Mouse (Mus musculus) c-Kit-positive CD71-positive TER-119-negative erythroid progenitor cells, embryonic 14.5 days (primary cell): Measurements from ENCODE around the gene Tnfrsf13c.

Experiments used
- DNase-seq: peaks from one replicate; pipeline ENCODE4 v3.0.0-alpha.2; 2013; ENCODE audit warnings: low read depth

Gene Tnfrsf13c

DNA sequence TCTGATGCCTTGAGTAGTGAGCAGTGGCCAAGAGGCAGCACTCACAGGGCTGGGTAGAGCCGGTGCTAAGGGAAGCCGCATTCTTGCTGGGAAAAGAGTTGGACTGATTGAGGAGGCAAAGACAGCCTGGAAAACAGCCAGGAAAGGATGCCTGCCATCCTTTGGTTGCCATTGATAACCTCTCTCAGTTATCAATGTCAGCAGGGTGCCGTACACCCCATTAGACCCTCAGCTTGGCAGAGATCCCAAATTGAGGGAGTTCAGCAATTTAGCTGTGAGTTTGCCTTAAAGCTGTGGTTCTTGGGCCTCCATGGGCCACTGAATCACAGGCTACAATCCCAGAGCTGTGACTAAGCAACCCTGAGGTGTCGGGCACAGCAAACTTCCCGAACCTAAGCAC lies 43.0 kb downstream of the Tnfrsf13c start:
- no peak for DNase-seq

GRCm38 (mm10) chr15:82177743-82178290 lies 46.4 kb downstream of the Tnfrsf13c start:
- DNase-seq: no peak

- no peak for DNase-seq
Observed at GRCm38 (mm10) chr15:82175091-82175490, 49.1 kb downstream of the Tnfrsf13c start.

DNA sequence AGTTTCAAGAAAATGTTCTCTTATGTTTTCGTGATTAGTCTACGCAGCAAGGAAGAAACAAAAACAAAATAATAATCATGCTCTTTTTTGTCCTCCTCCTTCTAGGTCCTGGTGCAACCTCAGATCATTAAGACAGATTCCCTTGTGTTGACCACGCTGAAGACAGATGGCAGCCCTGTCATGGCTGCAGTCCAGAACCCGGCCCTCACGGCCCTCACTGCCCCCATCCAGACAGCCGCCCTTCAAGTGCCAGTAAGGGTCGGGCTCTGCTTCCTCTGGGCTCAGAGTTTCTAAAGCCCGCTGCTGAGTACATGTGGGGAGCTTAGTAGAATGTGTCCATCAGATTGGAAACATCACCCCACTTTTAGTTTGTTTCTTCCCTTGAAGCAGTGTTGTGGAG lies 51.5 kb downstream of the Tnfrsf13c start:
- no peak for DNase-seq
